Mouse (Mus musculus) ZHBTc4 (cell line): ENCODE data around the gene Pcdh20.
A peak's percentile ranks its signal among the peaks of the same experiment; 100 is the strongest.

Experiments used
- DNase-seq: peaks from one replicate; pipeline ENCODE4 v3.0.0-alpha.2; 2011; ENCODE audit warnings: low read depth, low spot score

The Pcdh20 gene

DNA sequence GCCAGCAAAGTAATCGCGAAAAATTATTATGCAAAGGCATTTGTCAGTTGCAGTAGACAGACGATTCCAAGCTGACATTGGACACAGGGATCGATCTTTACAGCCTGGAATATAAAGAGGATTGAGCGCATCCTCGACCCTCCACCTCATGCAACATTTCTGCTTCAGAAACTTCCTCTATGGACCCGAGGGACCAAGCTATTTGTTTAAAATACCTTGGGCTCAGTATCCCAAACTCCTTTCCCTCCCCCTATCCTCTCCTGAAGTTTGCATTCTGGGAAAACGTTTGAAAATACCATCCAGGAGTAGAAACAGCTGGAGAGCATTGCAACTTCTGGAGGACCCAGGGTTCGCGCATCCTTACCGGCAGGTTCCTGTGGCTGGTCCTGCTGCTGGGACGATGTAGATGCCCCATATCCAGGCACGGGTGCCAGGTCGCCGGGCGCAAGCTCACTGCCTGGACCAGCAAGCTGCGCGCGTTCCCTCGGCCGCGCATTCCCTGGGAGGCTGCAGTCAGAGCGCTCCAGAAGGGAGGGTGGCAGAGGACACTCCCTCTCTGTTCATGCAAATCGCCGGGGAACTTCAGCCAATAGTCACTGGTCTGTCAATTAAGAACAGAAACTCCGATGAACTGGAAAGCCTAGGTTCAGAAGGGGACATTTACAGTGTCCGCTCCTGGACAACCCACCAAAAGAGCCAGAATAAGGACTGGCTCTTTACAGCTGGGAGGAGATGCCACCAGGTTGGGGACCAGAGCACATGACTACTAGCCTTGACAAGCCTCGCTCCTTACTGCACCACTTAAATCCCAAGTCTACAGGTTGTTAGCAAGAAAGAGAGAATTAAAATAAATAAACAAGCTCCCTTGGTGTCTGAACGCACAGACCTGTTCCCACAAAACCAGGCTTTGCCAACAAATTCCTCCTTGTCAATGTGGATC lies at the start of gene Pcdh20:
Gene Pcdh20 (minus strand): TSS at position 902 of the 940 bp plus-strand sequence.
- peak; percentile 19 for DNase-seq

DNA sequence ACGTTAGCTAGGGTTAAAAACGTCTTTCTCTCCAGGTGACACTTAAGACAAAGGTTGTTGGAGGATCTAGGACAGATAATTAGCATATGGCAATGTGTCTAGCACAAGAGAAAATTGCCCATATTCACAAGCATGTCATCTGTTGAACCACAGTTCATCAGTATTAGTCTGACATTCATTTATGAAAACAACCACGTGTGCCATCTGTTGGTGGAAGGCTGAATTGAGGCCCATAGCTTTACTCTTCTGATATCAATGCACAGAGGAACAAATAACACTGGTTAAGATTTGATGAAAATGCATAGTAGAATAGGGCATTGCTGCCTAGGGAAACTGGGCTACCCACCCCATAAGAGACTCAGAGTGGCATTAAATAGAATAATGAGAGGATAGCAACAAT lies 8.7 kb upstream of the Pcdh20 start:
- no peak for DNase-seq

DNA sequence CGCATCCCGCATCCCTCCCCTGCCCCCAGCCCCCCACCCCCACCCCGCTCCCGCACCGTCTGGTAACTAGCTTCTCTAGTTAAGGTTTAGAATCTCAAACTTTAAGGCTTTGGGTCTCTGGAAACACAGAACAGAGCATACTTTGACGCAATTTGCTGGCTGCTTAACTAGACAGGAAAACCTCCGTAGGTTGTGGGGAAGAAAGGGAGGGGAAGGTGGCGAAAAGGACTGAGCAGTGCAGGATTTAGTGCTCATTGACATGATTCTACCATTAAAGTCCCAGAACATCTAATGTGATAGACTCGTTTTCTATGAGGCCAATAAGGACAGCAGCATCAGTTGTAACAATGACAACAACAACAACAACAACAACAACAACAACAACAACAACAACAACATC lies 1.2 kb downstream of the Pcdh20 start:
- no peak for DNase-seq

GRCm38 (mm10) chr14:88469361-88469760 lies 1.8 kb downstream of the Pcdh20 start:
- DNase-seq: no peak

DNA sequence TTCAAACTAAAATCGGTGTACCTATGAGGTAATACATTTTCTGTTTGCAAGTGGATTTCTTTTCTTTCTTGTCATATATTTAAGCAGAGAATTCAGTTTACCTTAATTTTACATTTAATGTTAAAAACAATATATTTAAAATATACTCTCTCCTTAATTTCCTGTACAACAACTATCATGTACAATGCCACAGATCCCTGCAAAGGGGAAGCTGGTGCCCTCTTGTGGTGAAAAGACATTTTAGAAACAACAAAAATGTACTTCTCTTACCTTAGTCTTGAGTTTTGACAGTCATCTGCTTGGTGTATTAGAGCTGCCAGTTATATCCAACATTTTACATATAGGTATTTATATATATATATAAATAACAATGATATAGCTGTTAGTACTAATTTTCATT lies 4.8 kb downstream of the Pcdh20 start:
- no peak for DNase-seq

- DNase-seq: no peak
Observed at GRCm38 (mm10) chr14:88464356-88464755, 6.8 kb downstream of the Pcdh20 start.

DNA sequence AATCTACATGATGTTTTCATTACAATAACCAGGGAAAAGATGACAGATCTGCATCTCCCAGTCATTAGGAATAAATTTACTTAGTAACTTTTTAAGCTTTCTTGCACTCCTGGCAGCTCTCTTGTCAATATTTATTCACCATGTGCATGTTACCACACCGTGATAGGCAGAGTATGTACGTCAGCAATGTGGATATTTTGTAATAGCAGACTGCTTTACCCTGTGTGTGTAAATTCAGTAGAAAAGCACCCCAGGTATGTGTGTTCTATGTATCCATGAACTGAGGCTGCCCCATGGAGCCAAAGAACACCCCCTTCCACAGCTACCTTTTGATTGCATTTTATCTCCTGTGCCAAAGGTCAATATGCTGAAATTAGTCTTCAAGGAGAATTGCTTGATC lies 7.8 kb downstream of the Pcdh20 start:
- DNase-seq: no peak

- no peak for DNase-seq
Observed at GRCm38 (mm10) chr14:88462944-88463343, 8.3 kb downstream of the Pcdh20 start.

DNA sequence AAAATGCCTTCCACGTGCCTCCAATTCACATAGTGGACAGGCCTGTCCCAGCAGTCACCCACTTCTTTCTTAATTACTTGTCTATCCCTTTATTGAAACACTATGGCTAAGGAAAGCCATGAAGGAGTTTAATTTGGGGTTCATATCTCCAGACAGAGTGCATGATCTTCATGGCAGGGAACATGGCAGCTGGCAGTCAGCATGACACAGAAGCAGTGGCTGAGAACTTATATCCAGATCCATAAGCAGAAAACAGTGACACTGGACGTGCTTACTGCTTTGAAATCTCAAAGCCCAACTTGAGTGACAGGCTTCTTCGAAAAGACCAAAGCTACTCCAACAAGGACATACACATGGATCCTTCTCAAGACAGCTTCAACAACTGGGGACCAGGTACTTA lies 10.5 kb downstream of the Pcdh20 start:
- DNase-seq: no peak

GRCm38 (mm10) chr14:88443304-88443703 lies 27.9 kb downstream of the Pcdh20 start:
- no peak for DNase-seq

GRCm38 (mm10) chr14:88429393-88429792 lies 41.8 kb downstream of the Pcdh20 start:
- DNase-seq: no peak

DNA sequence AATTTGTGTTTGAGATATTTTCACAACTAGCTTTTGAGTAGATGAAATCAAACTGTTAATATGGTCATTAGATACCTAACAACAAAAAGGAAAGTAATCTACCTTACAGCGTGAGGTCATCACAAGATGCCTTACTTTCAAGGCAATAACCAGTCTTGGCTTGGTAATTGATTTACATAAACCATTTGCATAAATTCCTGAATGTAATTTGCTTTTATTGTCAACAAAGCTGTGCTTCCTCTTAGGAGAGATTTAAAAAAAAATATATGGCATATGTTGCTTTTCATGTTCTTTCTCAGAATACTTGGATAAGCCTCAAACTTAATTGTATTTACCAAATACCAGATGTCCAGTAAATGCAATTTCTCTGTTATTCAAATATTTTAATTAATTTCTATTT lies 43.8 kb downstream of the Pcdh20 start:
- no peak for DNase-seq
